Mouse (Mus musculus): ENCODE data around the gene Mafk.

DNA sequence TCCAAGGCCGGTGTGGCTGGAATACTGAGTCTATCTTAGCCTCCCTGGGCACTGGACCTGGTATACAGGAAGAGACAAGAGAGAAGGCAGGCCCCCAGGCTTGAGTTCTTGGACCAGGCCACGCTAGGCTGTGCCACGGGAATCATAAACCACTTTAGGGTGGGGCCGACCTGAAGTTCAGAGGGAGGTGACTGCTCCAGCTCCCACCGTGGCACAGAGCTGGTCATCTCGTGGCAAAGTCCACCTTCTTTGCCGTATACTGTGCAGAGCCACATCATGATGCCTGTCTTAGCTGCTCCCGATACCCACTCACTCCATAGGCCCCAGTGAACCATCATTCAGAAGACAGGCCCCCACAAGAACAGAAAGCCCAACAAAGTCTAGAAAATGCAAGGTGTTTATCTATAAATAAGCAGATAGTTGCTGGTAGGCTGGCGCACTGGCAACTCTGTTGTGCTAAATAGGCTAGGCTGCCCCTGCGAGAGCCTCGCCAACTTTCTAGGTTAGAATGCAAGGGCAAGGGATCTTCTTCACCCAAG, 13.3 kb downstream of the Mafk start:
- TF ChIP-seq CTCF (IDR thresholded peaks at IDR 0.05; ENCODE audit: borderline replicate concordance, control insufficient read depth, extremely low read depth, insufficient read depth, low read length, poor library complexity) = no peak
- no peak for TF ChIP-seq POLR2A (IDR thresholded peaks at IDR 0.05; ENCODE audit: control insufficient read depth, extremely low read depth, insufficient read depth, low read length, poor library complexity)

Measured in thymus, adult 2 months (tissue).